Mouse (Mus musculus) neural tube, embryonic 12.5 days (tissue): ENCODE data around the gene Rbm15b. TPM values are rescaled to one million over a fixed set of nuclear protein-coding genes. Genes with fewer than 3 reads are reported as not detected.
A peak's percentile ranks its signal among the peaks of the same experiment; 100 is the strongest.

Experiments
- ATAC-seq: fragments of 200-750 bp; cut with Nextera tagmentation; 2 replicates; pipeline ENCODE4 v1.8.0; 2017; ENCODE audit warnings: low read depth, mild to moderate bottlenecking, moderate TSS enrichment, moderate library complexity; ENCODE audit not compliant: low FRiP score
- H3K27ac ChIP-seq: fragments of 300-500 bp; sonication (generic); 2 replicates; pipeline ENCODE4 v1.5.1; 2016
- H3K27me3 ChIP-seq: fragments of 300-500 bp; sonication (generic); replicated peaks from 2 replicates; pipeline ENCODE4 v1.6.1; 2016; ENCODE audit warnings: mild to moderate bottlenecking
- H3K36me3 ChIP-seq: fragments of 300-500 bp; sonication (generic); 2 replicates; pipeline ENCODE4 v1.6.1; 2016; ENCODE audit warnings: mild to moderate bottlenecking
- H3K4me1 ChIP-seq: fragments of 300-500 bp; sonication (generic); 2 replicates; pipeline ENCODE4 v1.6.1; 2016
- H3K4me2 ChIP-seq: fragments of 300-500 bp; sonication (generic); replicated peaks from 2 replicates; pipeline ENCODE4 v1.6.1; 2016; ENCODE audit warnings: mild to moderate bottlenecking
- H3K4me3 ChIP-seq: fragments of 300-500 bp; sonication (generic); 2 replicates; pipeline ENCODE4 v1.5.1; 2016
- H3K9ac ChIP-seq: fragments of 300-500 bp; sonication (generic); 2 replicates; pipeline ENCODE4 v1.6.1; 2016; ENCODE audit warnings: mild to moderate bottlenecking
- H3K9me3 ChIP-seq: fragments of 300-500 bp; sonication (generic); 2 replicates; pipeline ENCODE4 v1.6.1; 2016; ENCODE audit warnings: mild to moderate bottlenecking
- WGBS: fragments of 180-500 bp; shearing (Covaris S2); methylation state at CpG from one replicate; pipeline ENCODE4 v1.1.7; 2016; 5-methylcytosine and 5-hydroxymethylcytosine counted together
- polyA plus RNA-seq: library from polyadenylated mRNA; unstranded; fragments of >200 nt; fragmentation: Nextera tagmentation; extraction: Ambion mirVana; gene quantifications from 2 replicates; pipeline ENCODE4 v1.2.1, GENCODE M21; 2016

The Rbm15b gene
- 39.6 and 39.7 TPM in 2 replicates for polyA plus RNA-seq

DNA sequence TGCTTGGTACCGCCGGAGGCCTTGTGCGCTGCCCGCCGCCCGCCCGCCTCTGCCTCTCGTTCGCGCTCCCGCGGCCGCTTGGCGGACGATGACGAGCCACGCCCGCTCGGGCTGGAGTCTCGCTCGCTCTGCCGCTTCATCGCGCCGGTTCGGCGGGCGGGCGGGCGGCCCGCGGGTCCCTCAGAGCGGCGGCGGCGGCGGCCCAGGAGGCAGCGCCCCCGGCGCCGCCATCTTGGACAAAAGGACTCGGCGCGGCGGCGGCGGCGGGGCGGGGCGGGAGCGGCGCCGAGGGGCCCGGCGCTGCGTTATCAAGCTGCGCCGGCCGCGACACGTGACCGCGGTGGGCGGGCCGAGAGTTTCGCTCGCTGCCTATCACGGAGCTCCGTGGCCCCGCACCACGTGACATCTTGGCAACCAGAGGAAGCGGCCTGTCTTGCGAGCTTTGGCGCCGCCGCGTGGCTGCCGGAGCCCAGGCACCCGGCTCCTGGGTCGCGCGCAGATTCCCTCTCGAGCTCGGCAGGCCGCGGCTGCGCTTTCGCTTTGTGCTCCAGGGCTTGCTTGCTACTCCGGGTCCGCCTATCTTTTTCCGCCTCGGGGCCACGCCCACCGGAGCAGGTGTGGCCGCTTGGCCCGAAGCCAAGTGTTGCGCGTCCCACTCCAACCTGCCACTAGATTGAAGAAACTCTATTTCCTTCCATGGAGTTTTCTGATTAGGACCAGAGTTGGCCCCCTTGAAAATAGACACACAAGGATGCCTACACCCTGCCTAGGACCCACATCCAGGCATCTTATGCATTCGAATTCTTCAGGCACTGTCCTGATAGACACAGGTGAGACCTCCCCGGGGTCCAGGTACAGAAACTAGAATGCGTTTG, at the start of gene Rbm15b:
Gene Rbm15b (minus strand): TSS at position 601 of the 875 bp plus-strand sequence.
- no peaks in the 10 kb centered on the region for H3K27me3 ChIP-seq
- H3K4me1 ChIP-seq: peaks cover 75% of the 10 kb centered on the region
- 3% methylated on average over 97 of the region's 101 CpGs for WGBS
- no peaks in the 10 kb centered on the region for H3K9me3 ChIP-seq
- ATAC-seq: peak; percentile 55
- H3K36me3 ChIP-seq: peaks cover 60% of the 10 kb centered on the region
- H3K27ac ChIP-seq: peak within 1 kb of the TSS; percentile 93
- peak within 1 kb of the TSS; percentile 99 for H3K9ac ChIP-seq
- H3K4me3 ChIP-seq: peak within 1 kb of the TSS; percentile 98
- peak within 1 kb of the TSS; percentile 96 for H3K4me2 ChIP-seq

DNA sequence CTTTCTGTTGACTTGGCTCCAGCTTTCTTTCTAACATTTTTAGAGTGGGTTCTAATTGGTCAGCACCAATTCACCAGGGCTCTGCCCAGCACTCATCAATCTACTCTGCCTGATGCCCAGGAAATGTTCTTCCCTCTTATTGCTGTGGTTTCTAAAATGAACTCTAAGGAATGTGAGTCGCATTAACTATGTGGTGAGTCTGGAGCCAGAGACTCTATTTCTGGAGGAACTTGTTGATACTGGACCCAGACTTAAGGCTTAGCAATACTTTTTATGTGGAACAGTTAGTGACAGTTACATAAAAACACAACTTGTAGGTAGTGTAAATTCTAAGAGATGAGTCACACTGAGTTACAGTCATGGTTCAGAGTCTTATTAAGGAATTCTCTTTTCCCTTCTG, 47.8 kb upstream of the Rbm15b start:
- peaks cover 12% of the 10 kb centered on the region for H3K36me3 ChIP-seq
- no peak for ATAC-seq
- no peaks in the 10 kb centered on the region for H3K27me3 ChIP-seq
- no peak overlapping the region for H3K9ac ChIP-seq
- no peaks in the 10 kb centered on the region for H3K9me3 ChIP-seq
- no peak overlapping the region for H3K4me3 ChIP-seq
- no peak overlapping the region for H3K27ac ChIP-seq
- no peak overlapping the region for H3K4me2 ChIP-seq
- WGBS: 93% methylated on average over 1 of the region's 1 CpGs
- H3K4me1 ChIP-seq: no peaks in the 10 kb centered on the region

DNA sequence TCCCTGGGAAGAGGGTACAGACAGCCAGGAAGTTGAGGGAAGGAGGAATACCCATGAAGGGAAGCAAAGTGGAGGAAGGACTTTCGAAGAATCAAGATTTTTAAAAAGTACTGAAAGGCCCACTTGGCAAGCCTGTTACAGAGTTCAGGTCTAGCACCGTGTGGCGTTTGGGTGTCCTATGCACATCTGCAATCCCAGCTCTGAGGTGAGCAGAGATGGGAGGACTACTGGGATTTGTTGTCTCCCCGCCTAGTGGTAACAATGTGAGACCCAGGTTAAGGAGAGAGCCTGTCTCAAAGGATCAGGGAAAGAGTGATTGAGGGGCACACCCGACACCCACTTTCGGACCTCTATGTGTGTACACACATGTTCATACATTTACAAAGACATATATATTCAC, 27.6 kb upstream of the Rbm15b start:
- Histone ChIP-seq H3K9ac (no peak overlapping the region), H3K27ac (no peak overlapping the region), H3K27me3 (no peaks in the 10 kb centered on the region), H3K4me2 (no peak overlapping the region), H3K4me1 (no peaks in the 10 kb centered on the region), H3K9me3 (no peaks in the 10 kb centered on the region), H3K4me3 (no peak overlapping the region), H3K36me3 (0 out of 2 replicates have a peak, but pooled peaks cover 4% of the 10 kb centered on the region)
- 86% methylated on average over 6 of the region's 6 CpGs for WGBS
- ATAC-seq: no peak

- H3K9ac ChIP-seq: no peak overlapping the region
- H3K27ac ChIP-seq: no peak overlapping the region
- no peak overlapping the region for H3K4me3 ChIP-seq
- ATAC-seq: no peak
- no peaks in the 10 kb centered on the region for H3K4me1 ChIP-seq
- H3K9me3 ChIP-seq: no peaks in the 10 kb centered on the region
- H3K4me2 ChIP-seq: no peak overlapping the region
- no peaks in the 10 kb centered on the region for H3K27me3 ChIP-seq
- 20% methylated on average over 1 of the region's 1 CpGs for WGBS
- 0 out of 2 replicates have a peak, but pooled peaks cover 4% of the 10 kb centered on the region for H3K36me3 ChIP-seq
These were observed 26.5 kb upstream of the Rbm15b start for GRCm38 (mm10) chr9:106913759-106914158.

DNA sequence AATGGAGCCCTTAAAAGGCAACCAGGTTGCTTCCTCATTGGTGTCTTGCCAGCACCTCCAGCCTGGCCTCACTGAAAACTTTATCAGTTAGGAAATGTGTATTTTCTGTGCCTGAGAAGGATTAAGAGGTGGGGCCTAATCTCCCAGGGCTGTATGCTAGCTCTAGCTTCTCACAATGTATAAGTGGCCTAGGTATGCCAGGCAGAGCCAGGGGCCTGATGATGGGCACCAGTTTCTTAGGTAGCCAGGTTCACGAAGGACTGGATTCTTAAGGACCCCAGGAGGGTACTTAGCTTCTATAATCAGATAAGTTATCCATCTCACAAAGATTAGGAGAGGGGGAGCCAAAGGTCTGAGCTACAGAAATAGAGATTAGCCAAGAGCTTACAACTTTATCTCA, 24.4 kb upstream of the Rbm15b start:
- H3K36me3 ChIP-seq: 0 out of 2 replicates have a peak, but pooled peaks cover 6% of the 10 kb centered on the region

DNA sequence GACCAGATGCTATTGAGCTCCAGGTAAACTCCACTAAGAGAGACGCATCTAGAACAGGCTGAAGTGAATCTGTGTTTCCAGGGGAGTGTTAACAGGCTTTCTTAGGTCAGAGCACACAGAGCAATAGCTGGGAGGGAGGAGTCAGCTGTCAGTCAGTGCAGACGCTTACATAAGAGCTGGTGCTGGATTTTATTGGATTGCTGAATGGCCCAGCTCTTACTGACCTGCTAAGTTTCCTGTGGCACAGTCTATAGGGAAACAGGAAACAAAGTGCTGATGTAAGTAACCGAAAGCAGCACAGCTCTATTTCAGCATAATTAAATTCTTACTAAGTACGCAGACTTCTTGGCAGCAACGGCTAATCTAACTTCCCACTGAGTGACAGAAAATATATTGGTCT, 21.5 kb upstream of the Rbm15b start:
- H3K4me1 ChIP-seq: no peaks in the 10 kb centered on the region
- no peaks in the 10 kb centered on the region for H3K27me3 ChIP-seq
- H3K9ac ChIP-seq: no peak overlapping the region
- 0 out of 2 replicates have a peak, but pooled peaks cover 7% of the 10 kb centered on the region for H3K36me3 ChIP-seq
- H3K9me3 ChIP-seq: no peaks in the 10 kb centered on the region
- no peak overlapping the region for H3K27ac ChIP-seq
- no peak for ATAC-seq
- 59% methylated on average over 5 of the region's 5 CpGs for WGBS
- no peak overlapping the region for H3K4me3 ChIP-seq
- H3K4me2 ChIP-seq: no peak overlapping the region

More for the DNA sequence above, 24.4 kb upstream of the Rbm15b start:
- Histone ChIP-seq H3K9ac (no peak overlapping the region), H3K27me3 (no peaks in the 10 kb centered on the region), H3K9me3 (no peaks in the 10 kb centered on the region), H3K4me3 (no peak overlapping the region), H3K4me2 (no peak overlapping the region), H3K4me1 (no peaks in the 10 kb centered on the region), H3K27ac (no peak overlapping the region)
- 90% methylated on average over 1 of the region's 1 CpGs for WGBS
- ATAC-seq: no peak

GRCm38 (mm10) chr9:106908174-106908573, 20.9 kb upstream of the Rbm15b start:
- Histone ChIP-seq H3K27me3 (no peaks in the 10 kb centered on the region), H3K4me1 (no peaks in the 10 kb centered on the region), H3K4me2 (no peak overlapping the region), H3K36me3 (0 out of 2 replicates have a peak, but pooled peaks cover 7% of the 10 kb centered on the region), H3K27ac (no peak overlapping the region), H3K9me3 (no peaks in the 10 kb centered on the region), H3K9ac (no peak overlapping the region), H3K4me3 (no peak overlapping the region)
- ATAC-seq: no peak
- 74% methylated on average over 3 of the region's 3 CpGs for WGBS

GRCm38 (mm10) chr9:106906597-106906996, 19.4 kb upstream of the Rbm15b start:
- no peak overlapping the region for H3K27ac ChIP-seq
- no peak for ATAC-seq
- no peak overlapping the region for H3K4me3 ChIP-seq
- no peaks in the 10 kb centered on the region for H3K4me1 ChIP-seq
- no peak overlapping the region for H3K4me2 ChIP-seq
- no peaks in the 10 kb centered on the region for H3K27me3 ChIP-seq
- 92% methylated on average over 8 of the region's 8 CpGs for WGBS
- no peak overlapping the region for H3K9ac ChIP-seq
- no peaks in the 10 kb centered on the region for H3K9me3 ChIP-seq
- H3K36me3 ChIP-seq: 0 out of 2 replicates have a peak, but pooled peaks cover 3% of the 10 kb centered on the region

GRCm38 (mm10) chr9:106903791-106904134, 16.5 kb upstream of the Rbm15b start:
- no peak overlapping the region for H3K4me2 ChIP-seq
- H3K27me3 ChIP-seq: no peaks in the 10 kb centered on the region
- H3K4me1 ChIP-seq: no peaks in the 10 kb centered on the region
- H3K4me3 ChIP-seq: no peak overlapping the region
- H3K9me3 ChIP-seq: no peaks in the 10 kb centered on the region
- no peak for ATAC-seq
- H3K9ac ChIP-seq: no peak overlapping the region
- H3K27ac ChIP-seq: no peak overlapping the region
- WGBS: 13% methylated on average over 1 of the region's 1 CpGs
- H3K36me3 ChIP-seq: 0 out of 2 replicates have a peak, but pooled peaks cover 3% of the 10 kb centered on the region

GRCm38 (mm10) chr9:106903099-106903790, 16.0 kb upstream of the Rbm15b start:
- no peak for ATAC-seq
- Histone ChIP-seq H3K4me3 (no peak overlapping the region), H3K4me1 (no peaks in the 10 kb centered on the region), H3K27me3 (no peaks in the 10 kb centered on the region), H3K9ac (no peak overlapping the region), H3K36me3 (0 out of 2 replicates have a peak, but pooled peaks cover 3% of the 10 kb centered on the region), H3K9me3 (no peaks in the 10 kb centered on the region), H3K4me2 (no peak overlapping the region), H3K27ac (no peak overlapping the region)
- 76% methylated on average over 4 of the region's 4 CpGs for WGBS

- Histone ChIP-seq H3K9ac (no peak overlapping the region), H3K27me3 (no peaks in the 10 kb centered on the region), H3K9me3 (no peaks in the 10 kb centered on the region), H3K27ac (no peak overlapping the region), H3K4me1 (no peaks in the 10 kb centered on the region), H3K4me2 (no peak overlapping the region), H3K4me3 (no peak overlapping the region), H3K36me3 (0 out of 2 replicates have a peak, but pooled peaks cover under 1% of the 10 kb centered on the region)
- WGBS: 90% methylated on average over 7 of the region's 7 CpGs
- no peak for ATAC-seq
These were observed 14.4 kb upstream of the Rbm15b start for GRCm38 (mm10) chr9:106901596-106901995.

DNA sequence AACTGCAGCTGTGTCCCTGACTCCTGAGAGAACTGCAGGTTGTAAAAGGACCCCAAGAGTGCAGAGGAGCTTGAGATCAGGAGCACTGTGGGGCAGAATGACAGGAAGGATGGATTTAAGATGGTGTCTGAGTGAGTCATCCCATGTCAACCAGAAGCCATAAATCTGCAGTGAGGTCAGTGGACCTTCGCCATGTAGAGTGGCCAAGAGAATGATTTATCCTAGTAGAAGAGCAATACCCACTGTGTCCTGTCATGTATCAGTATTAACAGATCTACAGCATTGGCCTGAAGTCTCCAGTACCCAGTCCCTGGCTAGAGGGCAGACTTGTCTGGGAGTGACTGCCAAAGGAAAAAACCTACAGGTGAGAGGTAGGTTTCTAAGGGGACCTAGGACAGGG, 11.7 kb upstream of the Rbm15b start:
- H3K27ac ChIP-seq: no peak overlapping the region
- H3K4me2 ChIP-seq: no peak overlapping the region
- no peak overlapping the region for H3K9ac ChIP-seq
- H3K4me1 ChIP-seq: no peaks in the 10 kb centered on the region
- no peak for ATAC-seq
- H3K27me3 ChIP-seq: no peaks in the 10 kb centered on the region
- H3K4me3 ChIP-seq: no peak overlapping the region
- peaks cover 7% of the 10 kb centered on the region; the same call in 1 of the 2 replicates for H3K36me3 ChIP-seq
- 75% methylated on average over 1 of the region's 1 CpGs for WGBS
- no peaks in the 10 kb centered on the region for H3K9me3 ChIP-seq
